Mouse (Mus musculus) CD8-positive naive resting alpha-beta T cell, adult 2 months (primary cell): ENCODE measurements at regions not wholly inside any gene's neighbourhood (a gene's known extent, or its start where the extent isn't known, plus 50 kb on each side); places are given as distances from the start of the nearest gene placed in this dataset.

Experiments
- DNase-seq, 2 experiments: peaks; one replicate each; pipeline ENCODE4 v3.0.0; 2022; ENCODE audit warnings: low read depth in 2 of 2, low spot score in 2 of 2

DNA sequence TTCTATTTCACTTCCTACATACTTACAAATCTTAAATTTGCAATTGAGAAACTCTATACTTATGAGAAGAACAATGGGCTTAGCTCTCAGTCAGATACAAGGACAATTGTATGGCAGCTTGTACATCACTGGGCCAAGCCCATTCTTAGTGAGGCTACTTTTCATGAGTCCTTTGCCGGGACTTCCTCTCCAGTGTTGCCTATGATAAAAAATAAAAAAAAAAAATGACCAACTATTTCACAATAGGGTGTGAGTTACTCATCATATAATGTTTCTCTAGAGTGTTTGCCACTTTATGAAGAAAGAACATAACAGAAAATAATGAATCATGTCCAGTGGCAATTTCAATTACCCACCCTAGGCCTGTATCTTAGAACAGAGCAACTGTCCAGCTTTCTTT lies 96.1 kb upstream of the Acvr2a start:
- no peak for DNase-seq

- no peak for DNase-seq
Observed at GRCm38 (mm10) chr2:48718261-48718660, 95.6 kb upstream of the Acvr2a start.

DNA sequence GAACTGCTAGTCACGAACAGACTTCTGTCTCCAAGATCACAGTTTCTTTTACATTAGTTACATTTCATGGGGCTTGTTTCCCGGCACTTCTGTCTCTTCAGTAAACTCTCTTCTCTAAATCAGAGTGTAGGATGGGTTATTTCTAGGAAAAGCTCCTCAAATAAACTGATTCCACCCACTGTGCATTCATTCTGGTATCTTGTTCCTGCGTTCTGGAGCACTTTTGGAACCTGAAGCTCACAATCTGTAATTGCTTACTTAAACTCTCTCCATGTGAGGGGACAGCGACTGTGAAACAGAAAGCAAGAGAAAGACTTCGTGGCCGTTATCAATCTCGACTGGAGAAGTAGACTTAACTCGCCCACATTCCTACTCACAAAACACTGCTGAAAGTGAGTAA lies 83.1 kb upstream of the Acvr2a start:
- DNase-seq, result no peak

DNA sequence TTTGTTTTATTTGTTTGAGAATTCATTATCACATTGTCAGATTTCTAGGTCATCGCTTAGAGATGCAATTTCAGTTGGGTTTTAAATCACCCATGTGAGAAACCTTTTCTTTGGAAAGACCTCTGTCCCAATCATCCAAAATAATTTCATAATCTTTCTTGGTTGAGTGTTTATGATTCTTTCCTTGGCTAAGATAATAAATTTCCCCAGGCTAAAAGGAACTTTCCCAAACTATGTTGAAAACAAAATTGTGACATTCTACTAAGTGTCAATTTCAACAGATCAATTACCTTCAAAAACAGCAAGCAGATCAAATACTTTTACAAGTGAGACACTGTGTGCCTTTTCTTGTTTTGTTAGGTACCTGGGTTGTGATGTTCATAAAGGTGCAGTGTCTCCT lies 80.0 kb upstream of the Acvr2a start:
- DNase-seq, result no peak

GRCm38 (mm10) chr2:48734521-48734920 lies 79.4 kb upstream of the Acvr2a start:
- no peak for DNase-seq

DNA sequence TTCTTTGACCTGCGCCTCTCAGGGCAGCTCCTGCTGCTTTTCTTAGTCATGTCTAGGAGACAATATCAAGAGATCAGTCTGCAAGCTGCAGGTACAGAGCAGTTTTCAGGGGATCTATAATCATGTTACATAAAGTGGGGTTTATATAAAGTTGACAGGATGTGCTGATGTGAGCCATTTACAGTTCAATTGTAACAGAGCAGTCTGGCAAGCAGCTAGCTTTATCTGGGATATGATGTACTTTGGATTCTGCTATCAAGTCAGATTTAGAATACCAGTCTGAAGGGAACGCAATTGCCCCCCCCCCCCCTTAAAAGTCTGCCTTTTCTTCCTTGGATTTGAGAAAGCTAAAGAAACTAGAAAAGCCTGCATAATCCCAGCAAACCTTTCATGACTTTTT lies 77.6 kb upstream of the Acvr2a start:
- DNase-seq, result no peak
